Mouse (Mus musculus) layer of hippocampus, adult 18-20 months (tissue): ENCODE data around the gene Stat5b. TPM values are rescaled to one million over a fixed set of nuclear protein-coding genes. Genes with fewer than 3 reads are reported as not detected.

Source experiments
- DNase-seq, 2 experiments: peaks; one replicate each; pipeline ENCODE4 v3.0.0; 2022; ENCODE audit warnings: low spot score in 2 of 2
- total RNA-seq, 2 experiments: library from RNA; stranded (reverse); gene quantifications; 2 replicates each; pipeline ENCODE4 v1.2.3; 2021

Stat5b gene
- total RNA-seq, 2 experiments from 2014 or later, result 12.1 to 16.2 TPM

DNA sequence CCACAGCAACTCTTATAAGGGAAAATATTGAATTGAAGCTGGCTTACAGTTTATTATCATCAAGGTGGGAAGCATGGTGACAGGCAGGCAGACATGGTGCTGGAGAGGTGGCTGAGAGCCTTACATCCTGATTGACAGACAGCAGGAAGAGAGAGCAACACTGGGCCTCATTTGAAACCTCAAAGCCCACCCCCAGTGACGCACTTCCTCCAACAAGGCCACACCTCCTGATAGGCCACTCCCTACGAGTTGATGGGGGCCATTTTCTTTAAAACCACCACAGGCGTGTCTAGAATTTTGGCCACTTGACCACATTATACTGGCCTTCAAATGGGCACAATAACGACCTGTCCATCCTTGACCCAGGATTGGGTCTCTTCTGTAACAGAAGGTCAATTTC lies 76.3 kb downstream of the Stat5b start:
- DNase-seq, result no peak

DNA sequence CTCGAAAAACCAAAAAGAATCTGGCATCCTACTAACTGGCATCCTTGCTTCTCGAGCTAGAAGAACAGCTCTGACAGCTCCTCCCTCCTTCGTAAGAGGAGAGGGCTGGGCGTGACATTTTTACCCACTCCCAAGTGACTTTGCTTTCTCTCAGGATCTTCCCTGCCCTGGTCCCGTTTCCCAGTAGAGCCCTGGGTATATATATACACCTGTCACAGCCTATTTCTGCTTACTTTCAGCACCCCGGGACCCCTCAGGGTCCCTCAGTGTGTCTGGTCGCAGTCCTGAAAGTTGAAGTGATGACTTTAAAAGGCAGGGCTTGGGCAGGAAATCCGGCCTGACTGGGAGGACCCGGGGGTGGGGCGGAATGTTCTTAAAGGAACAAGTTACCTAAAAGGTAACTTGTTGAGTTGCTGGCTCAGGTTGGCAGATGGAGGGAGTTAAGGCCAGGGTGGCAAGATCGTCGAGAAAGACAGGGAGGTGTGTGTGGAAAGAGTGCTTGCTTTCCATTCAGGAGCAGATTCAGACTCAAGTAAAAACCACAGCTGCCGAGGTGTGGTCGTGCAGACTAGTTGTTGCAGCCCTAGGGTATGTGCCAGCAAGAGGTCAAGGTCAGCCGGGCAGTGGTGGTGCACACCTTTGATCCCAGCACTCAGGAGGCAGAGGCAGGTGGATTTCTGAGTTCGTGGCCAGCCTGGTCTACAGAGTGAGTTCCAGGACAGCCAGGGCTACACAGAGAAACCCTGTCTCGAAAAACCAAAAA lies 79.7 kb downstream of the Stat5b start, which contains the start of gene Ghdc:
Ghdc (minus strand) TSS at position 312 of the 763 bp plus-strand sequence.
- DNase-seq, result peak; percentile 60 to 79

DNA sequence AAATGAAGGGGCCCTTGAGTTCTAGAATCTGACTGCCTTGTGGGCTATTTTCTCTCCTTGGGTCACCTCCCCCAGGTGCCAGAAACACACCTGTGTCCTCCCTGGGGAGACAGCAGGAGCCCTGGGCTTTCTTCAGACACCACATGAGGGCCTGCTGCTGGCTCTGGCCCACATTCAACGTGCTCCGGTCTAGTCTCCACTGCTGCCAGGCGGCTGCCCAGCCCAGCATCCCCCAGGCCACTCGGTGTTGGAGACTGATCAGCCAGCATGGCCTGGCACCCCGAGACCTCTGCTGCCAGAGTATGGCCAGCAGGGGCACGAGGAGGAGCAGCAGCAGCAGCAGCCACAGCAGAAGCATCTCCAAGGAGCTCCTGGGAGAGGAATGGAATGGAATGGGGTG lies 80.5 kb downstream of the Stat5b start:
- DNase-seq, result no peak

DNA sequence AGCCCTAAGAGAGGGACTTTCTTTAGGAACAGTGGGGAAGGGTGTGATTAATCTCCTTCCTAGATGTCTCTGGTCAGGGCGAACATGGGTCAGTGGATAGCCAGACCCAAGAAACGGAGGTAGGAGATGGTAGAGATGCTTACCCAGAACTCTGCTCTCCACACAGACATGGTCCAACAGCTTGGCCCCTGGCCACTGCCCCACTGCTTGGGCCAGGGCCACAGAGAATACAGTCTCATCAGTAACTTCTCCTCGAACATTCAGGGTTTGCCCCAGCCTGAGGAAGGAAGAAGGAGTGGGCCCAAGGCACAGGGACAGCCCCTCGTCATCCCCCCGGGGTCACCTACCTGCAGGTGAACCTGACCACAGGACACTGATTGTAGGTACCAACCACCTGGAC lies 82.7 kb downstream of the Stat5b start:
- no peak for DNase-seq

DNA sequence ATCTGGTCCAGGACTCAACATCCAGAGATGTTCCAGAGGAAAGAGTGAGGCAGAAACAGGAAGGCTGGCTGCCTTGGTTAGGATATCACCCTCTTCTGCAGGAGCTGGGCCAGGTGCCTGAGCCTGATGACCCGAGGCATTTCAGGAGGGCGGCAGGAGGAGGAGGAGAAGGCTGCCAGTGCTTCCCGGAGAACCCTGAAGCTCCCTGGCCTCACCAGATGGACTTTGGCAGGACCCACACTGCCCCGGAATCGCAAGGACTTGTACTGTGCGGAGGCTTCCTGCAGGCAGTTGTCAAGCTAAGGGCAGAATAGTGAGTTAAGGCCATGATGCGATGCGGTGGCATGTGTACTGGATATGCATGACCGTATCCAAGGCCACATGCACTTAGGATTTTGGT lies 83.8 kb downstream of the Stat5b start:
- no peak for DNase-seq

DNA sequence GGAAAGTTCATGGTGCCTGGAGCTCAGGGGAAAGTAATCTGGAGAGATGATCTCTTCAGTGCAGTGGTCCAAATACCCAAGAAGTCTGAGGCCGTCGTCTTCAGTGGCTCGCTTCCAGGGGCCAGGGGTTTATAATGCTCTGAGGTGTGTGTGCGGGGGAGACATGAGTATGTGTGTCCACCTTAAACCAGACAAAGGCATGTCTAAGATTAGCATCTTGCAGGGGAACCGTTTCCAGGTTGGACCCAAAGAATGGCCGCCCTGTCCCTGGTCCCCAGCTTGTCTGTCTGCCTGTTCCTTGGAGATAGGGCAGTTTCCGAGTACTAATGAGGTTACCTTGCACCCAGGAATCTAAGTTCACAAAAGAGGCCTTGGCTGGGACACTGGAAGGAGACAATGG lies 87.7 kb downstream of the Stat5b start, which contains the start of gene Hcrt:
Hcrt (minus strand) TSS at position 101 of the 400 bp plus-strand sequence.
- DNase-seq, result no peak

DNA sequence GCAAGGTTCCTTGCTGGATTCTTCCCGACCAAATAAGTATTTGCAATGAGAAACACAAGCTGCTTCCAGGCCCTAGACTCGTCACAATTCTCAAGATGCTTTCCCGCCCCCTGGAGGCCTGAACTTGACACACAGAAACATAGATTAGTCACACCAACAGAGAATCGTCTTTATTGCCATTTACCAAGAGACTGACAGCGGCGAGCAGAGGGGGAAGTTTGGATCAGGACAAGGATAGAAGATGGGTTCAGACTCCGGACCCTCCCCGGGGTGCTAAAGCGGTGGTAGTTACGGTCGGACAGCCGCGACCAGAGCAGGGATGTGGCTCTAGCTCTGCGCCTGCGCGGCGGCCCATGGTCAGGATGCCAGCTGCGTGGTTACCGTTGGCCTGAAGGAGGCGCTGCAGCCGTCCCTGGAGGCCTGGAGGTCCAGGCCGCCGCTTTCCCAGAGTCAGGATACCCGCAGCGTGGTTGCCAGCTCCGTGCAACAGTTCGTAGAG lies 88.9 kb downstream of the Stat5b start:
- DNase-seq, result peak; percentile 81 to 89

DNA sequence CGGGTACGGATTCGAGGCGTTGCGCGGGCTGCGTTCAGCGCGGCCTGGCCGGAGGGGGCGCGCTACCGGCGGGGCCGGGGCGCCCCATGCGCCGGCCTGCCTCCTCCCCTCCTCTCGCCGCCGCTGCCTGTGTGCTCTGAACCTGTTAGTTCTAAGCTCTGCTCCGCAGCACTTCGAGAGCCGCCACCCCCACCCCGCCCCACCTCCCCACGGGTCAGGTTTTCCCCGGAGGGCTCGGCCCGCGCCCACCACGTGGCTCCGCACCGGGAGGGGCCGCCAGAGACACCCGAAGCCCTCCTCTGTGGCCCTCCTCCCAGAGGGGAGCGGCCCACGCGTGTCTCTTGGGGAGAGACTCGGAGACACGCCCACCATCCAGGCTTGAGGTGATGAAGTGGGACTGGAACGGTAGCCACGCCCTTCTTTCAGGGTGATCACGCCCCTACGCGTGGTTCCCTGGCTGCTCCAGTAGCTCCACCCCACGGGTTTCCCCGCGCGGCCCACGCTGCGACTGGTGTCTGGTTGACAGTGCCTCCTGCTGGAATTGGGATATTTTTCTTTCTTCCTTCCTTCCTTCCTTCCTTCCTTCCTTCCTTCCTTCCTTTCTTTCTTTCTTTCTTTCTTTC lies 90.8 kb downstream of the Stat5b start, which contains the start of gene Kcnh4:
Kcnh4 (minus strand) TSS at position 332 of the 623 bp plus-strand sequence.
- DNase-seq, result peak; percentile 89 to 92

DNA sequence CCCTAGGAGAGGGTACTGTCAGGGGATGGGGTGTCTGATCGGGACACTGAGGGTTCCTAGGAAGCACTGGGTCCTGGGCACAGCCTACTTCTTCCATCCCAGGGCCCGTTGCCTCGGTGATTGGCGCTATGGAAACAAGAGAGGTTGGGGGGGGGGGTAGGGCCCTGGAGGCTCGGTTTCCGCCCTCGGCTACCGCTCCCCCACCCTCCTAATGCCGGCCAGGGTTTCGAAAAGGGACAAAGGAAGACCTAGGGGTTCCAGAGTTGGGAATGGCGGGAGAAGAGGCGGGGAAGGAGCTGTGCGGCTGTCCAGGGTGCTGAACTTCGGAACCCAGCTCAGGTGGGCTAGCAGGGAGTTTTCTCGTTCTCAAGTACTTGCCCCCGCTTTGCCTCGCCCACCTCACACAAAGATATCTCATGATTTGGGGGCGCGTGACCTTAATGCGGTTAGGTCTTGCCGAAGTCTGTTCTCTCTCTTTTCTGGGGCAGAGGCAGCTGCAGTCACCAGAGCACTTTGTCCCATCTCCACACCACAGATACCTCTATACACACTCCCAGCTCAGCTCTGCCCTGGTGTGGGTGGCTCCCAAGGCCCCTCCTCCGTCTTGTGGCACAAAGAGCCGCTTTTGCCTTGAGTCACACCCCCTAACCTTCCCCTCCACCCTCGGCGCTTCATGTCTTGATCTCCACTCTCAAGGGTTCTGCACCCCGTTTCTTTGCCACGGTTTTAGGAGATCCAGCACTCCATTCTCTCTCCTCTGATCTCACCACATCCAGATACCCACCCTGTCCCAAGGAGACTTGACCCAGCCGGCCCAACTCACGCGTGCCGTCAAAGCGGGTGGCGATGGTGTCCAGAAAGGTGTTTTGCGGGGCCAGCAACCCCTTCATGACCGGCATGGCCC lies 91.6 kb downstream of the Stat5b start:
- peak in 1 of 2 experiments; percentile 29 for DNase-seq

DNA sequence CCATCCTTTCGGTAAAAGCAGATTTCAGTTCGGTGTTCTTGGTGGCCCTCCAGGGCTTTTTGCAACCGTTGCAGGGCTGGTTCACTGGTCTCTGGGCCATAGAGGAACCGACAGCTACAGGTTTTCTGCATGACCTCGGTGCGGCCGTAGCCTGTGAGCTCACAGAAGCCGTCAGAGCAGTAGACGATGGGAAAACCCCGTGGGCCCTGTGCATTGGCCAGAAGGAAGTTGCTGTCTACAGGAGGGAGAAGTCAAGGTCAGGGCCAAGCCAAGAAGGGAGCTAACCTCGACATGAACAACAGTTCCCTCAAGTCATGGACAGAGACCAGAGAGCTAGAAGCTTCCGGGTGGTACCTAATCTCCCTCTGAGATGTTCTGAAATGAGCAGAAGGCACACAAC lies 93.0 kb downstream of the Stat5b start:
- no peak for DNase-seq

DNA sequence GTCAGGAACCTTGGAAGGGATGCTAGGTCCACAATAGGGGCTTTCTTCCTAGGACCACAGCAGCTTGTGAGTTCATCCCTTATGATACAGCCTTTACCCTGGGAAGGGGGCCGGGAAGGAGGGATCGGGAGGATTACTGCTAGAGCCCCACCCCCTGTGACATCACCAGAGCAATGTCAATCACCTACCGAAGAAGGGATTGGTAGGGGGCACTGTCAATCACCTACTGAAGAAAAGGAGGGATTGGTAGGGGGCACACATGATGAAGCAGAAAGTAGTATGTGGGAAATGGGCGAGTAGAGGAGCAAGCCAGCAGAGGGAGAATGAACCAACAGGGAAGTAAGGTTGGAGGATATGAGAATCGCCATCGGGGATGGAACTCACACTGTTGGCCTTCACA lies 94.0 kb downstream of the Stat5b start:
- DNase-seq, result no peak

DNA sequence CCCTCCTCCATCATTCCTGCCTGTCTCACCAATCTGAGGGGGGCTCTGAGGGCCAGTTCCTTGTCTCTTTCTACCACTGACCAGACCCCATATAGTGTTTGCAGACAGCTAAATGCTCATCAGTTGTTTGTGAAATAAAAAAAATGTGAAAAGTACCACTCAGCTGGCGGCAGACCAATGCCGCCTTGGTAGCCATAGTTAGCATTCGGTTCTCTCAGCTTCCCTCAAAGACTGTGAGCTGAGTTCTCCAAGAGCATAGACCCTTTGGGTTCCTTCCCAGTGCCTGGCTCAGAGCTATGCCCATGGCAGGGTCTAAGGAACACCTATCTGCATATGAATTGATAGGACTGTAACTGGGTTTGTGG lies 95.8 kb downstream of the Stat5b start:
- no peak for DNase-seq

DNA sequence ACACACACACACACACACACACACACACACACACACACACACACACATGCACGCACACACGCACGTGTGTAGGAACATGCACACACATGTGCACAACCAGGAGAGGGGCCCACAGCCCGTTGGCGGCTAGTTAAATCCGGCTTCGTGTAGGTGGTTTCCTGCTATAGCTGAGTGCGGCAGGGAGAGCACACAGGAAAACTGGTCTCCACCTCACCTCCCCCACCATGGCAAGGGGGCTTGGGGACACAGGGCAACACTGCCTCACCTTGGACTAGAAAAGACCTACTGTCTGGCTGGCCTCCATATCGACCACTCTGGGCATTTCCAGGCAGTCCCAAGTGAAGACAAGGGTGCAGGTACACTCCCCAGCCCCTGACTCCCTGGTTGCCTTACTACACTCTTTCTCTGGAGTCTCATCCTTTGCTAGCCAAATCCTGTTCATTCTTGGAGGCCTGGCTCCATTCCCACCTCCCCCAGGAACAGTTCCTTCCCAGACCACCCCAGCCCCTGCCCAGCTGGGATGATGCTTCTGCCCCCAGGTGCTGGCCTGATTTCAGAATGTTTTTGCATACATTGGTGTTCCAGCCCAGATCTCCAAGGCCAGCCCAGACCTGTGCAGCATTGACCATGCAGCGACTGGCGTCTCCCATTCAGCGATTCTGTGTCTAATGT lies 96.4 kb downstream of the Stat5b start:
- DNase-seq, result peak in 1 of 2 experiments; percentile 47

DNA sequence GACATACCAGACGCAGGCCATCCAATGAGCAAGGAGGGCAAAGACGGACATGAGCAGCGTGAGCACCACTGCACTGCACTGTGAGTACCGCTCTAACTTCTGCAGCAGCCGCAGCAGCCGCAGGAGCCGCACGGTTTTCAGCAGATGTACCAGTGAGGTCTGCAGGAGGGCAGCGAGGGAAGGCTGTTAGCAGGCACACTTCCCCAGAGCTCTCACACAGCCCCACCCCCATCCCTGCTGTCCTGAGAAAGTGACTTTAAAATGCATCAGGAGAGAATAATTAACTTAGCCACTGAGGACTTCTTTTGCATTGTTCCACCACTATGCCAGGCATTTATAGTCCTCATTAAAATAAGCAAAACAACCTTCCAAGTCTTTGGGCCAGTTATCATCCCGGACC lies 98.2 kb downstream of the Stat5b start:
- DNase-seq, result no peak

DNA sequence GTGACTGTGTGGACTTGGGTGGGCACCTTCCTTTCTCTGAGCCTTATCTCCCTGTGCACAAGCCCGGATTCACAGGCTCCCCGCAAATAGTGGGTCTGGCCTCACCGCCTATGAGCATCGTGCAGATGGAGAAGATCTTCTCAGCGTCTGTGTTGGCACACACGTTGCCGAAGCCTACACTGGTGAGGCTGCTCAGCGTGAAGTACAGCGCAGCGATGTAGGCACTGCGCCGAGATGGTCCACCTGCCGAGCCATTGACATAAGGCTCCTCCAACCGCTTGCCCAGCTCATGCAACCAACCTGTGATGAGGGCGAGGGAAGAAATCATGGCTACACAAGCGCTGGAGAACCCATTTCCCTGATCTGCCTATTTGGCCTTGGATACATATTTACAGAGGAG lies 100.4 kb downstream of the Stat5b start:
- peak in 1 of 2 experiments; percentile 61 for DNase-seq

DNA sequence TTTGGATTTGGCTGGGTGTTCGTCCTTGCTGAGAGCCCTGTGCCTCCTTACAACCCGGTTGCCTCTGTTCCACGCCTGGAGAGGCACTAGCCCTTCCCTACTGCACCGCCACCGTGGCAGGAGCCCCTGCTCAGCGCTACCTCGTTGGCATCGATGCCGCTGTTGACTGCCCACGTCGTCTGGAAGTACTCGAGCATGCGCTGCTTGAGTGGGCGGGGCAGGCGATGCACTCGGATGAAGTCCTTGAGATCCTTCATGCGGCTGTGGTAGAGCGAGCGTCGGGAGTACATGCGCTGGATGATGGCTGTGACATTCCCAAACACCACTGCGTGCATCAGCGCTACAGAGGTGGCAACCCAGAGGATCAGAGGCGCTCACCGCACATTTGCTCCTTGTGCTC lies 101.1 kb downstream of the Stat5b start:
- DNase-seq, result peak in 1 of 2 experiments; percentile 27

DNA sequence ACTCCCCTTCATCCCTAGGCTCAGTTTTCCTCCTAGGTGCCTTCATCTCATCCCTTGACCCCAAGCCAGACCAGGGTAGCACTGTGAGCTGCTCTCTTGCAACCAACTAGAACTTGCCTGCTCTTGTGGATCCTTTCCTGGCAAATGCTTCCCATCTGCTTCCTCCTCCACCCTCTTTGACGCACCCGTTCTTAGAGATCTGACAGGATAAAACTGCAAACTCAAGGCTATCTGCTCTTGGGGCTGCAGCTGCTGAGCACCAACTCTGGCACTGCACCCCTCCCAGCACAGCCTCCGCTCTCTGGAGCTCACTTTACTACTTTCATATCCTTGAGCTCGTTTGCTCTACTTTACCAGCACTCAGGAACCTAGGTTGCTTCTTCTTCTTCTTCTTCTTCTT lies 101.9 kb downstream of the Stat5b start:
- DNase-seq, result peak in 1 of 2 experiments; percentile 37

DNA sequence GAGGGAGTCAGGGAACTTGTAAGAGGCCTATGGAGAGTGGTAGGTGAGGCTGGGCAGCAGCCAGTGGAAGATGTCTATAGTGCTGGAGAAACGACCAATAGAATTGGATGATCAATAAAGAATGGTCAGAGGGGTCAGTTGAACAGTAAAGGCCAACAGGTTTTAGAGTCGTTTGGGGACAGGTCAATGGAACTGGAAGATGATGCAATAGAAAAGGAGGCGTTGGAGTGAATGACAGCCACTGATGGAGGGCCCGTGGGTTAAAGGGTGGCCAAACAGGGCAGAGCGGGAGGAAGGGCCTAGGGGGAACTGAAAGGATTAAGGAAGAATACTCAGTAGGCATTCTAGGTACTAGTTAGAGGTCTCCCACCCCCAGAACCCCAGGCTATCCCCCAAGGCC lies 103.4 kb downstream of the Stat5b start:
- DNase-seq, result no peak

DNA sequence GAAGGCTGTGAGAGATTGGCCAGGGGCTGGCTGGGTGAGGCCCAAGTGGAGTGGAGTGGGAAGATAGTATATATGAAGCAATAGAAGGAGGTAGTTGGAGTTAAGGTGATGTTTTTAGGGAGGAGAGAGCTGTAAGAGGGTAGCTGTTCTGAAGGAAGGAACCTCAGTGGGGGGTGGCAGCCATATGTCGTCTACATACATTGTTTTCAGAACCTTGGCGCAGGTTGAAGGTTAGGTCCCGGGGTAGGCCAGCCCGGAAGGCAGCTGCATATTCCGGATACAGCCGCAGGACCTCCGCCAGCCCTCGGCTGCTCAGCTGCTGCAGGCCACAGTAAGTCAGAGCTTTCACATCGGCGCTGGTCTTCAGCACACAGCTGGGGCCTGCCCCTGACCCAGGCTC lies 104.0 kb downstream of the Stat5b start:
- no peak for DNase-seq

DNA sequence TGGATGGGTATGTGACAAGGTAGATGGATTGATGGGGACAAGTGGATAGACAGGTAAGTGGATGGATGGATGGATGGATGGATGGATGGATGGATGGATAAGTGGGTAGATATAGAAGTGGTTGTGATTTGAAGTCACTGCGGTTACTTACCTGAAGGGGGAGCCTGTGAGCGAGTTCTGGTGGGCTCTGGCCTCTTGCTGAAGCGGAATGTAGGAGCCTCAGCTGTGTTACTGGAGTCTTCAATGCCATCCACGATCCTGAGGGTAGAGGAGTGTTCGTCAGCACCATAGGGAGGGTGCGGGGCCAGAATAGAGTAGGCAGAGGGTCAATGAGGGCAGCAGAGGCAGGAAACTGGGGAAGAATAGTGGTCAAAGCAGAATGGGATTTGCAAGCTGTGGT lies 105.4 kb downstream of the Stat5b start:
- DNase-seq, result peak in 1 of 2 experiments; percentile 67

DNA sequence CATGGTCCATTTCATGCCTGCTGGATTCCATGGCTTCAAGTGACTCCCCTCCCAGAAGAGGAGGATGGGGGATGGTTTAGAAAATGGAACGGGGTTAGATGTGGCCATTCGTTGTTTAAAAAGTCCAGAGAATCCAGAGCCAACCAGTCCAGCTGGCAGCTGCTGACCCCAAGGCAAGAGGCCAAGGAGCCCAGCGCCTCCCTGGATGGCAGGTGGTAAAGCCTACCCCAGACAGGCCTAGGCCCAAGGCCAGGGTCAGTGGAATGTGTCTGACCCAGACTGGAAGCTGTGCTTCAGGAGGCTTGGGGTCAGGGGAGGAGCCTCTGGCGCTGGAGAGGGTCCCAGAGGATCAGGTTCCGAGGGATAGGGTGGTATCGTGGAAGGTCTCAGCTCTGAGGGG lies 109.2 kb downstream of the Stat5b start:
- no peak for DNase-seq
